Mouse (Mus musculus): Measurements from ENCODE around the gene Dact3. TPM values are rescaled to one million over a fixed set of nuclear protein-coding genes. Genes with fewer than 3 reads are reported as not detected.

Dact3 gene
- polyA plus RNA-seq, 3 experiments from 2014 or later, result not detected

DNA sequence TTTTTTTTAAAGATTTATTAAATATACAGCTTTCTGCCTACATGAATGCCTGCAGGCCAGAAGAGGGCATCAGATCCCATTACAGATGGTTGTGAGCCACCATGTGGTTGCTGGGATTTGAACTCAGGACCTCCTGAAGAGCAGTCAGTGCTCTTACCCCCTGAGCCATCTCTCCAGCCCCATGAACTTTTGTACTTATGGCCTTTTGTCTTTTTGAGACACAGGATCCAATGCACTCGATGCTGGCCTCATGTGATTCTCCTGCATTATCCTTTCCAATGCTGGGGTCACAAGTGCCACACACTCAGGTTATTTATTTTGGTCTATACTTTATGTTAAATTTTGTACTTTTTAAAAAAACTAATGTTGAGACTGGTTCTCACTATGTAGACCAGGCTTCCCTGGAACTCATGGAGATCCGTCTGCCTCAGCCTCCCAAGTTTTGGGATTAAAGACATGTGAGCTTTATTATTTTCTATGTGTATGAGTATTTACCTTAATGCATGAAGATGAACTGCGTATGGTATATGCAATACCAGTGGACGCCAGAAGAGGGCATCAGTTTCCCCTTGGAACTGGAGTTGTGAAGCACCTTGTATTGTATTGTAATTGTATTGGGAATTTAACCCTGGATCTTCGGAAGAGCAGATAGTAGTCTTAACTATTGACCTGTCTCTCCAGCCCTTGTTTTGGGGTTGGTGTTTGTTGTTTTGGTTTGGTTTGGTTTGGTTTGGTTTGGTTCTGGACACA is 15.0 kb upstream of the Dact3 start:
- peak; percentile 71 for ATAC-seq

DNA sequence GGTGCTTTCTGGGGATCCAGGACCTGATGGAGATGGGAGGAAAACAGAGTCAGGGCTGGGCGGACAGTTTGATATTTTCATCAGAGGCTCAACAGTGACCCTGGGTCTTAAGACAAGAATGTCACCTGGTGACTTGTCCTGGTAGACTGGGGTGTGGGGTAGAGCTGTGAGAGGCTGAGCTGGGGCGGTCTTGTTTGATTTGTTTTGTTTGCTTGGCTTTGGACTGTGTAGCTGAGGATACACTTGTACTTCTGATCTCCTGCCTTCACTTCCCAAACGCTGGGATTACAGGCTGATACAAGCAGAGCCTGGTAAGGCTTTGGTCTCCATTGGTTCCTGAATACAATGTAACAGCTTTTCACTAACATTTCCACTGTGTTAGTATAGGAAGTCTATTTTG is 7.6 kb upstream of the Dact3 start:
- ATAC-seq, result no peak

- ATAC-seq, result no peak
Observed at GRCm38 (mm10) chr7:16869497-16869896, 5.6 kb upstream of the Dact3 start.

- no peak for ATAC-seq
Observed at GRCm38 (mm10) chr7:16871600-16871999, 3.5 kb upstream of the Dact3 start.

GRCm38 (mm10) chr7:16872478-16872877 is 2.6 kb upstream of the Dact3 start:
- ATAC-seq, result no peak

DNA sequence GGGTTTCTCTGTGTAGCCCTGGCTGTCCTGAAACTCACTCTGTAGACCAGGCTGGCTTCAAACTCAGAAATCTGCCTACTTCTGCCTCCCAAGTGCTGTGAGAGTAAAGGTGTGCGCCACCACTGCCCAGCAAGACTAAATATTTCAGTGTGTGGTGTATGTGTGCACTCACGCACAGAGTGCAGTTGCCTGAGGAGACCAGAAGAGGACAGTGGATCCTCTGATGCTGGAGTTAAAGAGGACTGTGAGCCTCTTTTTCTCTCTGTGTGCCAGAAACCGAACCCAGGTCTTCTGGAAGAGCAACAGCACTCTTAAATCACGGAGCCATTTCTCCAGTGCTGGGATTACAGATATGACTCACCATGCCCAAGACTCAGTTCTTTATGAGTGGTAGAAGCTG is 1.7 kb upstream of the Dact3 start:
- ATAC-seq, result no peak

GRCm38 (mm10) chr7:16874190-16874589 is 927 bp upstream of the Dact3 start:
- peak; percentile 47 for ATAC-seq

DNA sequence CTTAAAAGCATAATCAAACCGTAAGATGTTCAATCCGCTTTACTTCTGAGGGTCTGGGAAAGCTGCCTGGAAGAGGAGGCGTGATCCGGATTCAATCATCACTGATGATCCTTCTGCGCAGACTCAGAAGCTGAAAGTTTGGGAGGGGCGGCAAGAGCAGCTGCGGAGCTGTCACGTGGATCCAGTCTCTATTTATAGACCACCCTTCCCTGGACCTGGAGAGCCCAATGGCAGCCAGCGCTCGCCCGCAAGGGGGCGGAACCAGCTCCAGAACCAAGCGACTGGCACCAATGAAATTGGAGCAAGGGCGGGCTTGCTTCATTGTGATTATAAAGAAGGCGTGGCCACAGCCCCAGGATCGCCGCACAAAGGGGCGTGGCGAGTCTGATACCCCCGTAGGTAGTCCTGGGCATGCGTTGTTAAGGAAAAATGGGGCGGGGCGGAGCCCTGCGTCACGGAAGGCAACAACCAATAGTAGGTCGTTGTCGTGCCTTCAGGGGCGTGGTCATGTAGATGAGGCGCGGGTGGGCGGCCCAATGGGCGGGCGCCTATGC is 284 bp upstream of the Dact3 start:
- peak; percentile 87 for ATAC-seq

DNA sequence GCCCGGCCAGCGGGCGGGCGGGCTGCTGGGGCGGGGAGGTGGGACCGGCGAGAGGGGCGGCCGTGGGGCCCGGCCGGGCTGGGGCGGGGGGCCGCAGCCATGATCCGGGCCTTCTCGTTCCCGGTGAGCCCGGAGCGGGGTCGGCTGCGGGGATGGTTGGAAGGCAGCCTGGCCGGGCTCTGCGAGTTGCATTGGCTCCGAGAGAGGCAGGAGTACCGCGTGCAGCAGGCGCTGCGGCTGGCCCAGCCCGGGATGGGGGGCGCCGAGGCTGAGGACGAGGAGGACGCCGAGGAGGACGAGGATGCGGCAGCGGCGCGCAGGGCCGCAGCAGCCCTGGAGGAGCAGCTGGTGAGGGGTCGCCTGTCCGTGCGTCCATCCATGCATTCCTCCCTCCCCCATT is 209 bp downstream of the Dact3 start:
- no peak for ATAC-seq

- no peak for ATAC-seq
Observed at GRCm38 (mm10) chr7:16876006-16876405, 889 bp downstream of the Dact3 start.

DNA sequence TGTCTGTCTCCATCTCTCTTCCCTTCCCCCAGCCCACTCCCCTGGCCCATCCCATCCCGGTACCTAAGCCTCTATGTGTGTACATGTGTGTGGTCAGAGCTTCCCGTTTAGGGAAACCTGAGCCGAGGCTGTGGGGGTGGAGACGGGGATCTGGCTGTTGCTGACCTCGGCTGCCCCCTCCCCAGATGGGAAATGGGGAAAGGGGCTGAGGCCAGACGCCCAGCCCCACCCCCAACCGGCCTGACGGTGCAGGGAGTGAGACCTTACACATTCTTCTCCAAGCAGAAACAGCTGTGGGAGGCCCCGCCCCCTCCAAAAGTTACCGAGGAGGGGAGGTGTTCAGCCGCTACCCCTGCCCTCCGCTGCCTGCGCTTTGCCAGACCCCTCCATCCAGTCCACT is 1.5 kb downstream of the Dact3 start:
- ATAC-seq, result no peak

DNA sequence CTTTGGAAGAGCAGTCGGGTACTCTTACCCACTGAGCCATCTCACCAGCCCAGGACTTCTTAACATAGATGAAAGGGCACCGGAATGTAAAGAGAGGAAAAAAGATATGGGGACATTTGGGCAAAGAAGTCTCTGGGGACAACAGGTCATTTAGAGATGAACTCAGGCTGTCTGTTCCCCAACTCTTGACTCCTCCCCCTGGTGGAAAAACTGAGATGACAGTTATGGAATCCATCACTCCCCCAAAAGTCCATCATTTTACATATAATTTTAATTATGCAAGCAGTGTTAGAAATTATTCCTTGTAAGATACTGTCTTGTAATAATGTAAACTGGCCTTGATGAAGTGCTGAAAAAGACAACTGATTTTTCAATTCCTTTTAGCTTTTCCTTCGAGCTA is 2.6 kb downstream of the Dact3 start:
- ATAC-seq, result no peak

DNA sequence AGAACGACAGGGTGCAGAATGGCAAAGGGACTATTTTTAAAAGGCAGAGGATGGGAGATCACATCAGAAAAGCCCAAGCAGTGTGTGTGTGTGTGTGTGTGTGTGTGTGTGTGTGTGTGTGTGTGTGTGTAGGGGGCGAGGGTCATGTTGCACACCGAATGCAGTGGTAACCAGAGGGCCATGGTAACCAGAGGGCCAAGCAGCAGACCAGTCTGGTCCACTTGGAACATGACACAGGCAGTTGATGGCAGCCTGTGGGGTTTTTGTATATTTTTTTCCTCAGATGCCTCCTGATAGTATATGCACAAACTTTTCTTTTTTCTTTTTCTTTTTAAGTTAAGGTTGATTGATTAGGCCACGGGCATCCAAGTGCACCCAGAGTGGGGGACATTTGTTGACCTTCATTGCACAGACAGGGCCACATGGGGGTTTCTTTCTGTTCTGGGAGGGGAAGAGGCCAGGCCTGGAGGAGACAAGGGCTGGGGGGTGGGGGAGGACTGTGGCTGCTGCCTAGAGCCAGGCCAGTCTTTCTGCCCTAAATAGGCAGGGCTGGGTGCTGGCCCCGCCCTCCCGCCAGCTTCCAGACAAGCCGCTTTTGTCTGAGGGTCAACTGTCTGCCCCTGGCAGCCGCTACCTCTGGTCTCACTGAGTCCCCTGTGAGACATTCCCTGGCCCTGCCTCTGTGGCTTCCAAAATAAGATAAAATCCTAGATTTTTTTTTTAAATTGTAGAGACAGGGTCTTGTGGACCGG is 4.9 kb downstream of the Dact3 start:
- no peak for ATAC-seq

- ATAC-seq, result no peak
Observed at GRCm38 (mm10) chr7:16880615-16881014, 5.5 kb downstream of the Dact3 start.

GRCm38 (mm10) chr7:16883162-16883561 is 8.0 kb downstream of the Dact3 start:
- no peak for ATAC-seq

DNA sequence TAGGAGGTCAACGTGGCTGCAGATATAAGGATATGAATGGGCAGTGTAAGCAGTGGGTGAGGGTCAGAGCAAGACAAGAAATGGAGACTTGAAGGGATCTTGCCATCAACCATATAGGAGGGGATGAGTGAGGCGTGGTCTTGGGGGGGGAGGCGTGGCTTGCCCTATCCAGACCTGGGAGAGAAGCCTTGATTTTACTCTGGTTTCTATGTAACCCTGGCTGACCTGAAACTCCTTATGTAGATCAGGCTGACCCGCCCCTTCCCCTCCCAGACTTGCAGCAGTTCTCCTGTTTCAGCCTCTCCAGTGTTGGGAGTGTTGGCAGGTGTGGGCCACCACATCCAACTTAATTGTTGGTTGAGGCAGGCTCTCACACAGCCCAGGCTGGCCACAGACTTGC is 9.2 kb downstream of the Dact3 start:
- no peak for ATAC-seq

DNA sequence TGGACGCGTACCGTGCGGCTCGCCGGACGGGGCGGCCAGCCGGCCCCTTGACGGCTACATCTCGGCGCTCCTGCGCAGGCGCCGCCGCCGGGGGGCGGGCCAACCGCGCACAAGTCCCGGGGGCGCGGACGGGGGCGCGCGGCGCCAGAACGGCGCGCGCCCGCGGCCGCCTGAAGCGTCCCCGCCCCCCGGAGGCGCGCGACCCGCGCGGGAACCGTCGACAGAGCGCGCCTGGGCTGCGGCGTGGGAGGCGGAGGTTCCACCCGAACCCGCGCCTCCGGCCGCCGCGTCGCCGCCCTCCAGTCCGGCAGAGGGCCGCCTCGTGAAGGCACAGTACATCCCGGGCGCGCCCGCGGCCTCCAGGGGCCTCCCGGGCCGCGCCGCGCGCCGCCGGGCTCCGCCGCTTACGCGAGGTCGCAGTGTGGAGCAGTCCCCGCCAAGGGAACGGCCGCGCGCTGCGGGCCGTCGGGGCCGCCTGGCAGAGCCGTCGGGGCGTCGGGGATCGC is 10.2 kb downstream of the Dact3 start:
- no peak for ATAC-seq

DNA sequence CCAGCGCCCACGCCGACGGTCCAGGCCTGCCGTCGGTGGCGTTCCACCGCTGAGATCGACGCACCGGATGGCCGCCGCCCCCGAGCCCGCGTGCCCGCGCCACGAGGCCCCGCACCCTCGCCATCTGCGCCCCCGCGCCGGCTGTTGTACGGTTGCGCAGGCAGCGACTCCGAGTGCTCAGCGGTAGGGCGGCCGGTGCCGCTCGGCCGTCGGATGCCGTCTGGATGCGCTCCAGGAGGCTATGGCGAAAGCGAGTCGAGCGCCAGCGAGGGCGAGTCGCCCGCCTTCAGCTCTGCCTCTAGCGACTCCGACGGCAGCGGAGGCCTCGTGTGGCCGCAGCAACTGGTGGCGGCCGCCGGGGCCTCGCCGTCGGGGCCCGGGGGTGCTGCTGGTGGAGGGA is 10.8 kb downstream of the Dact3 start:
- no peak for ATAC-seq

GRCm38 (mm10) chr7:16890536-16890935 is 15.4 kb downstream of the Dact3 start:
- ATAC-seq, result no peak

DNA sequence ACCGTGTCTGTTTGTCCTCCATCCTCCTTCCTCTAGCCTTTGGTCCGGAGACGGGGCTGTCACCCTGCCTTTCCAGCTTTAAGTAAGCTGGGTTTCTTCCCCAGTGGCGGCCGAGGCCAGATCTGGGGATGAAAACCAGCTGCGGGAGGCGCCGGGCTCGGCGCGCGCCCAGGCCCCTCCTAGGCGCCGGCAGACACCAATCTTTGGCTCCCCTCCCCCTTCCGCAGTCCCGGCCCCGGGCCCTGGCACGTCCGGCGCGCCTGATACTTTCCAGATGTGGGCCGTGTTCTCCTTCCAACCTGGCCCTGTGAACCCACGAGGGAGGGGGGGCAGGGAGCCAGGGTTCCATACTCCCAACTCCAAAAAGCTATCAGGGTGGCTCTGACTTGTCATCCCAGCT is 15.8 kb downstream of the Dact3 start:
- ATAC-seq, result no peak

GRCm38 (mm10) chr7:16891641-16892351 is 16.7 kb downstream of the Dact3 start, which contains the start of gene Gng8:
Gng8 (plus strand) TSS chr7:16891786.
- ATAC-seq, result peak; percentile 84

DNA sequence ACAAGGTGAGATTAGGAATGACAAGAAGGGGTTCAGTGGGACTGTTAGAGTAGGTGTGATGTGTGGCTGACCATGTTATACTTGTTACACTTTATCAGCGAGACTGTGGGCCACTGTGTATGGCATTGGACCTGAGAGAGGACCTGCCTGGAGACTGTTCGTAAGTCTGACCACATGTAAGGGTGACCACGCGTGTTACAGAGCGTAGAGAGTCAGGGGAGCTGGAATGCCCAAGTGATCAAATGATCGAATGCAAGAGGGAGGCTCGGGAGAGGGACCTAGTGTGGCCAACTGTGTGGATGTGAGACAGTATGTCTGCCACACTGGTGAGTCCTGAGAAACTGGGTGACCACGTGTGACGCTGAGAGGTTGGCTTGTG is 17.2 kb downstream of the Dact3 start:
- peak; percentile 8 for ATAC-seq

- ATAC-seq, result no peak
Observed at GRCm38 (mm10) chr7:16893612-16894011, 18.5 kb downstream of the Dact3 start.
